Mouse (Mus musculus): ENCODE measurements around the gene Mrpl36. TPM values are rescaled to one million over a fixed set of nuclear protein-coding genes. Genes with fewer than 3 reads are reported as not detected.
A peak's percentile ranks its signal among the peaks of the same experiment; 100 is the strongest.

Gene Mrpl36
- polyA plus RNA-seq, 1 experiment from 2014 or later = 78.8 TPM

DNA sequence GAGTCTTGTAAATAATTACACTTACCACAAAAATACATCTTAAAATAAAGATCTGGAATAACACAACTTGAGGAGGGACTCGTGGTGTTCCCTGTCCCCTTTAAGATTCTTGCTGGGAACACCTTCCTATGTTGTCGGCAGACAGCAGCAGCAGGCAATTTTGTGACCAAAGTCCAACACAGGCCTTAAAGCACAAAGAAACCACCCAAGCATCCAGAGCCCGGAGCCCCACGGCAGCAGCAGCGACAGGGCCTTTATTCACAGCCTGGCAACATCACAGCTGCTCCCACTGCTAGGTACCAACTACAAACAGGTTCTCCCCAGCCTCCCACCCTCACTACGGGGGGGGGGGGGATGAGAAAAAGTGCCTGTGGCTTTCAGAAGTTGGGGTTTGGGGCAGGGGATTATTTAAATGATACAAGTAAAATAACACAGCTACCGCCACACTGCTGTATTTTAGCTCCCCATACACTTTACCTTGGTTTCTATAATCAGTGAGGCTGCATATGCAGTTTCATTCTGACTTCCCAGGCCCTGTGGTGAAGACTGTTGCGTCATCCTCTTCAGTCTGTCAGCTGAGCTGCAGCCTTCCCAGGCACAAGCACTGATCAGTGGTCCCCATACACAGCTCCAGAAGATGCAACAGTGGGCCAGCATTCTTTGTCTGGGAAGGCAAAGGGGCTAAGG lies 22.8 kb upstream of the Mrpl36 start:
- no peak overlapping the region for H3K4me2 ChIP-seq (ENCODE audit: low read depth, low read length)
- no peaks in the 10 kb centered on the region for H3K4me1 ChIP-seq (ENCODE audit: control insufficient read depth, insufficient read depth, low read length)
- H3K27ac ChIP-seq (ENCODE audit: low read depth, low read length) = no peak overlapping the region
- H3K4me3 ChIP-seq (ENCODE audit: low read depth, low read length) = no peak overlapping the region
- ATAC-seq (ENCODE audit: low read depth) = no peak
- no peaks in the 10 kb centered on the region for H3K36me3 ChIP-seq (ENCODE audit: control insufficient read depth, insufficient read depth, low read length)
- no peak overlapping the region for H3K9ac ChIP-seq (replicated peaks; ENCODE audit: low read depth, low read length)
- H3K9me3 ChIP-seq (ENCODE audit: control insufficient read depth, low read length) = no peaks in the 10 kb centered on the region
- WGBS = 40% methylated on average over 8 of the region's 8 CpGs
- H3K27me3 ChIP-seq (ENCODE audit: control insufficient read depth, insufficient read depth, low read length) = no peaks in the 10 kb centered on the region

DNA sequence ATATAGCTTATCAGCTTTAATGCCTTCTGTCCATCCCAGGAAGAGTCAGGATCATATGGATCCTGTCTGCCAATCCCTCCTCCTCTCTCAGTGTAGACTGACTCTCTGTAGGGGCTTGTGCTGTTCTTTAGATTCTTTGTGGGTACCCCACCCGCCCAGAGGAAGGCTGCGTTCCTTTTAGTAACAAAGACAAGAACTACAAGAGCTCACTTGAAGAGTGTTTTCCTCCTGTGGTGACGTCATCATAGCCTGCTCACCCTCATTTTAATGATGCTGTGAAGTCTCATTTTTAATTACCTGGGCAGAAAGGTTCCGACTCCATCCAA lies 22.3 kb upstream of the Mrpl36 start:
- no peak for ATAC-seq (ENCODE audit: low read depth)
- Histone ChIP-seq H3K27ac (ENCODE audit: low read depth, low read length) (no peak overlapping the region), H3K4me3 (ENCODE audit: low read depth, low read length) (no peak overlapping the region), H3K4me1 (ENCODE audit: control insufficient read depth, insufficient read depth, low read length) (no peaks in the 10 kb centered on the region), H3K9ac (replicated peaks; ENCODE audit: low read depth, low read length) (no peak overlapping the region), H3K4me2 (ENCODE audit: low read depth, low read length) (no peak overlapping the region), H3K27me3 (ENCODE audit: control insufficient read depth, insufficient read depth, low read length) (no peaks in the 10 kb centered on the region), H3K36me3 (ENCODE audit: control insufficient read depth, insufficient read depth, low read length) (no peaks in the 10 kb centered on the region), H3K9me3 (ENCODE audit: control insufficient read depth, low read length) (no peaks in the 10 kb centered on the region)
- 49% methylated on average over 4 of the region's 4 CpGs for WGBS

DNA sequence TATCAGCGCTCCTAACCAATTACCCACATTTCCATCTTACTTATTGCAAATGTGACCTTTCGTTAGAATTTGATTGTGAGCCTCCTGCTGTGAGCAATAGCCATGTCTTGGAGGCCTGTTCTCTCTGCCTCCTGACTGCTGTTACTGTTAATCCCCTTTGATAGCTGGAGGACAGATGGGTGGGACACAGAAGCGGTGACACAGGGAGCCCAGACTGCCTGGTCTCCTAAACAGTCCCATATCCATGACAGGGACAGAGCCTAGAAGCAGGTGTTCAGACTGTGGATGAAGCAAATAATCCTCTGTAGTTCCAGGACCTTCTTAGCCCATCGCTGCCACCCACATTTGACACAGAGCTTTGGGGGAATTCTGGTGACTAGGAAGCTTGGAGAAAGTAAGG lies 21.9 kb upstream of the Mrpl36 start:
- no peaks in the 10 kb centered on the region for H3K27me3 ChIP-seq (ENCODE audit: control insufficient read depth, insufficient read depth, low read length)
- WGBS = 67% methylated on average over 4 of the region's 4 CpGs

DNA sequence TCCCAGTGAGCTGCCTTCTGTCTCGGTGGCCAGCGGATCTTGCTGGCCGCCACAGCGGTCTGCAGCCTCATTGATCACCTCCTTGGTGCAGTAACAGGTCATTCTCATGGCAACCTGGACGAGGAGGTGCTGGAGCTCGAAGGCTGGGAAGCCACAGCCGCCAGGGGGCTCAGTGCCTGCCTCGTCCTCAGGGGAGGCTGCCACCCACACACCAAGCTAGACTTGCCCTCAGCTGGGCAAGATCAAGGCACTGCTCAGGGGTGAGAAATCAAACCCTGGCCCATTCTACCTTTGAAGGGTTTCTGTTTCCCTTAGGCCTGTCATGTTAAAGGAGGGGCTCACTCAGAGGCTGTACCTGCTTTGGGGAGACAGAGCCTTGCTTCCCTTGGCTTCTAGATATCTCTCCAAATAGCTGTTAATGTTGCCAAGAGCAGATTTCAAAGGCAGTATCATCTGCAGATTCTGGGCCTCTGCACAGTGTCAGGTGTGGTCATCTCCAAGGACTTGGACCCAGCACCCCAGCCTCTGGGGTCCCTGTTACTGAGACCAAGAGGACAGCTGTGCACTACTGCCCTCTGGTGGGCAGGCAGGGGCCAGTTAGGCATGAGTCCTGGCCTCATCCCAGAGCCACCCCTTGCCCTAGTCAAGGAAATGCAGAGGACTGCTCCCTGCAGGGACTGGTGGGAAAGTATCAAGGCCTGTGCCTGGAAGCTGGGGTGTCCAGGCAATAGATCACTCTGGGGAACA lies 18.0 kb upstream of the Mrpl36 start:
- H3K4me1 ChIP-seq (ENCODE audit: control insufficient read depth, insufficient read depth, low read length) = no peaks in the 10 kb centered on the region
- no peak overlapping the region for H3K4me2 ChIP-seq (ENCODE audit: low read depth, low read length)
- H3K9me3 ChIP-seq (ENCODE audit: control insufficient read depth, low read length) = no peaks in the 10 kb centered on the region
- peak; percentile 66; the same call in 1 of the 2 replicates for ATAC-seq (ENCODE audit: low read depth)
- H3K27me3 ChIP-seq (ENCODE audit: control insufficient read depth, insufficient read depth, low read length) = no peaks in the 10 kb centered on the region
- WGBS = 34% methylated on average over 8 of the region's 8 CpGs
- no peak overlapping the region for H3K4me3 ChIP-seq (ENCODE audit: low read depth, low read length)
- H3K27ac ChIP-seq (ENCODE audit: low read depth, low read length) = no peak overlapping the region
- no peaks in the 10 kb centered on the region for H3K36me3 ChIP-seq (ENCODE audit: control insufficient read depth, insufficient read depth, low read length)
- no peak overlapping the region for H3K9ac ChIP-seq (replicated peaks; ENCODE audit: low read depth, low read length)

More for the DNA sequence above, 21.9 kb upstream of the Mrpl36 start:
- Histone ChIP-seq H3K4me2 (ENCODE audit: low read depth, low read length) (no peak overlapping the region), H3K9me3 (ENCODE audit: control insufficient read depth, low read length) (no peaks in the 10 kb centered on the region), H3K36me3 (ENCODE audit: control insufficient read depth, insufficient read depth, low read length) (no peaks in the 10 kb centered on the region), H3K4me3 (ENCODE audit: low read depth, low read length) (no peak overlapping the region), H3K27ac (ENCODE audit: low read depth, low read length) (no peak overlapping the region), H3K9ac (replicated peaks; ENCODE audit: low read depth, low read length) (no peak overlapping the region), H3K4me1 (ENCODE audit: control insufficient read depth, insufficient read depth, low read length) (no peaks in the 10 kb centered on the region)
- no peak for ATAC-seq (ENCODE audit: low read depth)

DNA sequence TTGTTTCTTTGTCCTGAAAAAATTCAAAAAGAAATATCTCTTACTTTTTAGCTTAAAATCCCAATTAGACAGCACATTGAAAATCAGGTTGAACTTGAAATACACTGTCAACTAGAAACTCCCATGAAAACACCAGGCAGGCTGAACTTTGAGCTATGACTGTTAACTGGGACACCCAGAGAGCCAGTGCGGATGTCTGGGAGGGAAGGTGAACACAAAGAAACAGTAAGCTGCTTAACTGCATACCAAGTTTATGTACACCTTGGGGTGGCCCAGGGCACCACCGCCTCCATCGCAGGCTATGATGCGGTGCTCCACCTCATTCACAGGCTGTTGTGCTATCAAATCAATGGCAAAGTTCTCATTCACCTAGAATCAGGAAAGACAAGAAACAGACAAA lies 8.3 kb upstream of the Mrpl36 start:
- peaks cover 45% of the 10 kb centered on the region for H3K36me3 ChIP-seq (ENCODE audit: control insufficient read depth, insufficient read depth, low read length)
- WGBS = 97% methylated on average over 4 of the region's 4 CpGs
- no peak overlapping the region for H3K4me3 ChIP-seq (ENCODE audit: low read depth, low read length)
- no peak overlapping the region for H3K27ac ChIP-seq (ENCODE audit: low read depth, low read length)
- H3K27me3 ChIP-seq (ENCODE audit: control insufficient read depth, insufficient read depth, low read length) = no peaks in the 10 kb centered on the region
- peaks cover 4% of the 10 kb centered on the region; the same call in 1 of the 2 replicates for H3K9me3 ChIP-seq (ENCODE audit: control insufficient read depth, low read length)
- no peak overlapping the region for H3K4me2 ChIP-seq (ENCODE audit: low read depth, low read length)
- H3K4me1 ChIP-seq (ENCODE audit: control insufficient read depth, insufficient read depth, low read length) = no peaks in the 10 kb centered on the region
- ATAC-seq (ENCODE audit: low read depth) = no peak
- no peak overlapping the region for H3K9ac ChIP-seq (replicated peaks; ENCODE audit: low read depth, low read length)

DNA sequence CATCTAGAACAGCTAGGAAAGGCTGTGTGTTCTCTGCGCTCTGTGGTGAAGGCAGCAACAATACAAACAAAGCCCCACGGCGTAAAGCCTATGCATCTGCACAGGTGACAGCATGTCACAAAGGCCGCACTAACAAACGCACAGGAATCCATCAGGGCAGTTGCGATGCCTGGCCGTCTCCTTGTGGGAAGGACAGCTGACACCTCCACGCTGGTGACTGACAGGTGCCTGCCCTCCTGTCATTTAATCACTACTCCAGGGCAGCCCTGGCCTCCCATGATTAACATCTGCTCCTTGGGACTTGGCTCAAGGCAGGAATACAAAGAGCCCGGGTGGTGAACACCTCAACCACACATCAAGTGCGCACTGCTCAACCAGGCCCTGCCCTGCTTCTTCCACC lies 5.7 kb upstream of the Mrpl36 start:
- Histone ChIP-seq H3K9ac (replicated peaks; ENCODE audit: low read depth, low read length) (no peak overlapping the region), H3K4me2 (ENCODE audit: low read depth, low read length) (no peak overlapping the region), H3K27me3 (ENCODE audit: control insufficient read depth, insufficient read depth, low read length) (no peaks in the 10 kb centered on the region), H3K36me3 (ENCODE audit: control insufficient read depth, insufficient read depth, low read length) (peaks cover 33% of the 10 kb centered on the region), H3K4me3 (ENCODE audit: low read depth, low read length) (no peak overlapping the region), H3K27ac (ENCODE audit: low read depth, low read length) (no peak overlapping the region), H3K4me1 (ENCODE audit: control insufficient read depth, insufficient read depth, low read length) (no peaks in the 10 kb centered on the region; the same call in 1 of the 2 replicates), H3K9me3 (ENCODE audit: control insufficient read depth, low read length) (no peaks in the 10 kb centered on the region)
- WGBS = 95% methylated on average over 10 of the region's 10 CpGs
- ATAC-seq (ENCODE audit: low read depth) = no peak

DNA sequence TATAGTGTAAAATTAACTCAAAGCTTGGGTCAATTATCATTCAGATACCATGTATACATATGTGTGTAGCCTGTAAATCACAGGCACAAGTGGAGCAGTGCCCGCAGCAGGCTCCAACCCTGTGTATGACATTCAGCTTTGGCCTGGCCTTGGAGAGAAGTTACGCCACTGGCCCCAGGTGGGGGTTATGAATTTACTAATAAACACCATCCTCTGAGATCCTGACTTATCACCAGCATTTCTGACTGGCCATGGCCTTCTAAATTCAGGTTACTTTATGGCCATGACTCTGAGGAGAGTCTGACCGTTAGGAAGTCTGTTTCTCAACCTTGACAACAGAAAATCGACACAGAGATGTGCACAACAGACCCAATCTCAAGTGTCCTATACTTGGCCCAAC lies 4.9 kb upstream of the Mrpl36 start:
- Histone ChIP-seq H3K9me3 (ENCODE audit: control insufficient read depth, low read length) (no peaks in the 10 kb centered on the region), H3K9ac (replicated peaks; ENCODE audit: low read depth, low read length) (no peak overlapping the region), H3K27me3 (ENCODE audit: control insufficient read depth, insufficient read depth, low read length) (no peaks in the 10 kb centered on the region), H3K4me3 (ENCODE audit: low read depth, low read length) (no peak overlapping the region), H3K36me3 (ENCODE audit: control insufficient read depth, insufficient read depth, low read length) (peaks cover 27% of the 10 kb centered on the region), H3K27ac (ENCODE audit: low read depth, low read length) (no peak overlapping the region), H3K4me1 (ENCODE audit: control insufficient read depth, insufficient read depth, low read length) (no peaks in the 10 kb centered on the region; the same call in 1 of the 2 replicates), H3K4me2 (ENCODE audit: low read depth, low read length) (no peak overlapping the region)
- WGBS = 93% methylated on average over 4 of the region's 4 CpGs
- no peak for ATAC-seq (ENCODE audit: low read depth)

DNA sequence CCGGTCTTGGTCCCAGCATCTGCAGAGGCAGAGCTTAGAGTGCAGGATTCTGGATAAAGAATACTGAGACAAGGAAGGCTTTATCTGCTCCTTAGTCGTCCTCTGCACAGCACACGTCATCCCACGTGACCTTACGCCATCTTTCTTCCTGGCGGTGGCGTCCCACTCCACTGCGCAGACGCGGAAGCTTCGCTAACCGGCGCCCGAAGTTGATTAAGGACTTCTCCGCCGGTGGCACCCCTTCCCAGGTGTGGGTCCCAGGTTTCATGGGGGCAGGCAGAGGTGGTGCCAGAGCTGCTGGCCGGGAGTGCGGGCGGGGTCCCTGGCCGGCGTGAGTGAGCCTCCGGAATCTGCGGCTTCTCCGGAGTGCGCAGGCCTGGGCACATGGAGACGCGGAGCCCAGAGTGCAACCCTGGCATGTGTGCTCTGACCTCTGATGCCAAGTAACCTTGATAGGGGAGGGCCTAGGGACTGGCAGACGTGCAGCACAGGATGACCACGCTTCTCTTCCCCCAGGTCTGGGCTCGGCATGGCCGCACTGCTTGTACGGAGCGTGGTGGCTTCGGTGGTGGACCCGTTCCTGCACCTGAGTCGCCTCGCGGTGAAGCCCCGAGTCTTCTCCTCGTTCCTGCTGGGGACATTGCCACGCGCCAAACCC lies 2.7 kb downstream of the Mrpl36 start:
- peak overlapping the region; percentile 89 for H3K4me3 ChIP-seq (ENCODE audit: low read depth, low read length)
- no peaks in the 10 kb centered on the region for H3K36me3 ChIP-seq (ENCODE audit: control insufficient read depth, insufficient read depth, low read length)
- H3K9me3 ChIP-seq (ENCODE audit: control insufficient read depth, low read length) = no peaks in the 10 kb centered on the region
- peak overlapping the region; percentile 87 for H3K4me2 ChIP-seq (ENCODE audit: low read depth, low read length)
- H3K9ac ChIP-seq (replicated peaks; ENCODE audit: low read depth, low read length) = peak overlapping the region; percentile 77
- H3K27ac ChIP-seq (ENCODE audit: low read depth, low read length) = peak overlapping the region; percentile 77
- ATAC-seq (ENCODE audit: low read depth) = peak; percentile 93
- H3K4me1 ChIP-seq (ENCODE audit: control insufficient read depth, insufficient read depth, low read length) = no peaks in the 10 kb centered on the region; the same call in 1 of the 2 replicates
- H3K27me3 ChIP-seq (ENCODE audit: control insufficient read depth, insufficient read depth, low read length) = no peaks in the 10 kb centered on the region; the same call in 1 of the 2 replicates
- WGBS = under 1% methylated on average over 42 of the region's 42 CpGs

DNA sequence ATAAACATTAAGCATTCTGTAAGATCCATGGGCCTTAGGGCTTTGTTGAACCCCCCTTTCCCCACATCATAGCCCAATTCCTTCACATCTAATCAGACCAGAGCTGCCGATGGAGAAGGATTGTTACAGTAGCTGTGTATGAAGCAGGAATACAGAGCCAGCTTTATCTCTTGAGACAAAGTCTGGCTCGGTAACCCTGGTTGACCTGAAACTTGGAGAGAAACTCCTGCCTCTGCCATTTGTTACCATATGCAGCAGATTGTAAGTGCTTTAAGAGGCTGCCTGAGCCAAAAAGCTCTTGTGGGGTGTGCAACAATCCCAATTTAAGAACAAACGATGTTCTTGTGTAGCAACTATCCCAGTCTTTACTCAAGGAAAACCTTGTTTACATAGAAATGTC lies 3.4 kb downstream of the Mrpl36 start:
- 76% methylated on average over 3 of the region's 3 CpGs for WGBS

More for the DNA sequence above, 3.4 kb downstream of the Mrpl36 start:
- no peak for ATAC-seq (ENCODE audit: low read depth)
- peak overlapping the region; percentile 89 for H3K4me3 ChIP-seq (ENCODE audit: low read depth, low read length)
- no peaks in the 10 kb centered on the region; the same call in 1 of the 2 replicates for H3K27me3 ChIP-seq (ENCODE audit: control insufficient read depth, insufficient read depth, low read length)
- no peaks in the 10 kb centered on the region for H3K36me3 ChIP-seq (ENCODE audit: control insufficient read depth, insufficient read depth, low read length)
- H3K4me2 ChIP-seq (ENCODE audit: low read depth, low read length) = peak overlapping the region; percentile 87
- no peak overlapping the region for H3K27ac ChIP-seq (ENCODE audit: low read depth, low read length)
- H3K4me1 ChIP-seq (ENCODE audit: control insufficient read depth, insufficient read depth, low read length) = peaks cover 1% of the 10 kb centered on the region; the same call in 1 of the 2 replicates
- H3K9ac ChIP-seq (replicated peaks; ENCODE audit: low read depth, low read length) = peak overlapping the region; percentile 77; the same call in 1 of the 2 replicates
- no peaks in the 10 kb centered on the region for H3K9me3 ChIP-seq (ENCODE audit: control insufficient read depth, low read length)

Measured in neural tube, embryonic 14.5 days (tissue).